Mouse (Mus musculus) small intestine, adult 2 months (tissue): ENCODE measurements around the gene Glis3. TPM values are rescaled to one million over a fixed set of nuclear protein-coding genes. Genes with fewer than 3 reads are reported as not detected.

ENCODE experiments used
- H3K27ac ChIP-seq: fragments of 200-500 bp; 2 replicates; pipeline ENCODE4 v1.5.1; 2012; ENCODE audit warnings: low read depth, low read length, control low read depth, inconsistent platforms; ENCODE audit not compliant: insufficient read depth
- H3K27me3 ChIP-seq: fragments of 200-500 bp; 2 replicates; pipeline ENCODE4 v1.6.1; 2012; ENCODE audit warnings: mild to moderate bottlenecking, moderate library complexity, low read length, inconsistent platforms; ENCODE audit not compliant: control insufficient read depth, insufficient read depth
- H3K36me3 ChIP-seq: fragments of 200-500 bp; 2 replicates; pipeline ENCODE4 v1.6.1; 2012; ENCODE audit warnings: mild to moderate bottlenecking, low read length, control low read depth, inconsistent platforms; ENCODE audit not compliant: control insufficient read depth, insufficient read depth
- H3K4me1 ChIP-seq: fragments of 200-500 bp; 2 replicates; pipeline ENCODE4 v1.6.1; 2012; ENCODE audit warnings: low read length, inconsistent platforms, mixed read lengths; ENCODE audit not compliant: control insufficient read depth, insufficient read depth, insufficient read length
- H3K4me3 ChIP-seq: fragments of 200-500 bp; 2 replicates; pipeline ENCODE4 v1.5.1; 2012; ENCODE audit warnings: low read depth, mild to moderate bottlenecking, control low read depth, inconsistent platforms, low read length, moderate library complexity
- CTCF ChIP-seq: fragments of 200-500 bp; IDR thresholded peaks from 2 replicates; pipeline ENCODE4 v1.5.1; 2012; ENCODE audit warnings: low read depth, mild to moderate bottlenecking, control low read depth, inconsistent platforms, low read length, moderate library complexity, mixed read lengths; ENCODE audit not compliant: insufficient replicate concordance, insufficient read length; ENCODE audit errors: extremely low read depth
- POLR2A ChIP-seq: fragments of 200-500 bp; IDR thresholded peaks from 2 replicates; pipeline ENCODE4 v1.6.1; 2012; ENCODE audit warnings: low read depth, mild to moderate bottlenecking, control low read depth, inconsistent platforms, low read length, moderate library complexity
- WGBS: fragments of 180-500 bp; shearing (Covaris S2); methylation state at CpG from one replicate; pipeline ENCODE4 v1.1.7; 2018; 5-methylcytosine and 5-hydroxymethylcytosine counted together
- polyA plus RNA-seq: library from polyadenylated mRNA; depleted of rRNA; stranded (reverse); fragments of >200 nt; gene quantifications from 2 replicates; pipeline ENCODE4 v1.2.3, GENCODE M21; 2012

Glis3 gene
- polyA plus RNA-seq, 1 experiment = 1.6 TPM

DNA sequence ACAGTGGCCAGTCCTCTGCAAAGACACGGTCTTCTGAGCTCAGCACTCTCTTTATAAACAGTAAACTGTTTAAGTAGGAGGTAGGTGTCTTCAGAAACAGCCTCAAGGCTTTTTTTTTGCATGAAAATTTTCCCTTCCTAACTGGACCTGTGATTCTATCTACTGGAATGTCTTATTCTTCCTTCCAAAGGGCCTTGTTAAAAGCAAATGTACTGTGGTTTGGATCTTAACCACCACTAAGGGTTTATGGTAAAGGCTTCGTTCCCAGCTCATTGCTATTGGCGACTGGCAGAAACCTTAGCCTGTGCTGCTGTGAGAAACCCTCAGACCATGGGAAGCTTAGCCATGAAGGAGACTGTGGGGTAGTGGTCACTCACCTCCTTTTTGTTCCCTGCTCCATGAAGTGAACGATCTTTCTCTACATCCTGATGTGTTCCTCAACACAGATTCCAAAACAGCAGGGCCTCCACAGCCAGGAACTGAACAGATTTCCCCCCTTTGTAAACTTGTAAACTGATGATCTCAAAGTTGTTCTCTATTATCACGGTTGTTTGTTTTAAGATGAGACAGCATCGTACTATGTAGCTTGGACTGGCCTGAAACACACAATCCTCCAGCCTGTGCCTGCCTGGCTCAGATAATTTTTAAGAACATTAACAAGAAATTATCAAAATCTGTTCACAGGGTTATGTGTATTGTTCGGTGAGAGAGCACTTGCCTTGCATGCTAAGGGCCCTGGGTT, 88.0 kb downstream of the Glis3 start:
- no peak for TF ChIP-seq POLR2A
- Histone ChIP-seq H3K27ac (no peak overlapping the region), H3K4me1 (no peaks in the 10 kb centered on the region), H3K27me3 (no peaks in the 10 kb centered on the region), H3K36me3 (no peaks in the 10 kb centered on the region), H3K4me3 (no peak overlapping the region)
- WGBS = 79% methylated on average over 7 of the region's 7 CpGs

GRCm38 (mm10) chr19:28580499-28580898, 99.4 kb downstream of the Glis3 start:
- Histone ChIP-seq H3K4me1 (no peaks in the 10 kb centered on the region), H3K36me3 (no peaks in the 10 kb centered on the region), H3K27me3 (no peaks in the 10 kb centered on the region), H3K27ac (no peak overlapping the region), H3K4me3 (no peak overlapping the region)
- 78% methylated on average over 8 of the region's 8 CpGs for WGBS
- TF ChIP-seq CTCF (no peak), POLR2A (no peak)

GRCm38 (mm10) chr19:28579724-28580375, 100.0 kb downstream of the Glis3 start:
- Histone ChIP-seq H3K36me3 (no peaks in the 10 kb centered on the region), H3K4me1 (no peaks in the 10 kb centered on the region), H3K4me3 (no peak overlapping the region), H3K27ac (0 out of 2 replicates have a peak overlapping the region, but pooled peaks have one; percentile 8), H3K27me3 (no peaks in the 10 kb centered on the region)
- TF ChIP-seq POLR2A (no peak), CTCF (no peak)
- 69% methylated on average over 14 of the region's 14 CpGs for WGBS

DNA sequence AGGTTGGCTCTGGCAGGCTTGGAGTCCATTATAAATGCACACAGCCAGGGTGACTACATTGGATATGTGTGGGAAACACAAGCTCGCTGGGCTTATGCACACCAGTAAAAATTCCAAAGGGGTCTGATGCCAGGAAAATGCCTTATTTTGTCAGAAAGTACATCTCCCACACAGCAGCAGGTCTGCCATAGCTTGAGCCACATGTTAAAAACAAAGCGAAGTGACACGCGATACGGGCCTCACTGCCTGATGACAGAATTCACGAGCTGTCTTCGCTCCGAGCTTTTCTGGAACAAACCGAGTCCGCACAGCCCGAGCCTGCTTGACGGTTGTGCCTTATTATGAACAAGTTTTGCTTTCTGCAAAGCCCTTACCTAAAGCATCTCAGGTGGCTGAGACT, 102.9 kb downstream of the Glis3 start:
- no peaks in the 10 kb centered on the region for H3K4me1 ChIP-seq
- WGBS = 93% methylated on average over 12 of the region's 12 CpGs
- no peaks in the 10 kb centered on the region for H3K36me3 ChIP-seq
- no peaks in the 10 kb centered on the region for H3K27me3 ChIP-seq
- TF ChIP-seq POLR2A = no peak
- no peak for TF ChIP-seq CTCF
- no peak overlapping the region for H3K4me3 ChIP-seq
- H3K27ac ChIP-seq = no peak overlapping the region

- TF ChIP-seq POLR2A (no peak), CTCF (no peak)
- no peaks in the 10 kb centered on the region for H3K4me1 ChIP-seq
- 75% methylated on average over 6 of the region's 6 CpGs for WGBS
- H3K36me3 ChIP-seq = no peaks in the 10 kb centered on the region
- no peak overlapping the region for H3K27ac ChIP-seq
- H3K4me3 ChIP-seq = no peak overlapping the region
- no peaks in the 10 kb centered on the region for H3K27me3 ChIP-seq
Measured at GRCm38 (mm10) chr19:28576619-28577018, 103.3 kb downstream of the Glis3 start.

DNA sequence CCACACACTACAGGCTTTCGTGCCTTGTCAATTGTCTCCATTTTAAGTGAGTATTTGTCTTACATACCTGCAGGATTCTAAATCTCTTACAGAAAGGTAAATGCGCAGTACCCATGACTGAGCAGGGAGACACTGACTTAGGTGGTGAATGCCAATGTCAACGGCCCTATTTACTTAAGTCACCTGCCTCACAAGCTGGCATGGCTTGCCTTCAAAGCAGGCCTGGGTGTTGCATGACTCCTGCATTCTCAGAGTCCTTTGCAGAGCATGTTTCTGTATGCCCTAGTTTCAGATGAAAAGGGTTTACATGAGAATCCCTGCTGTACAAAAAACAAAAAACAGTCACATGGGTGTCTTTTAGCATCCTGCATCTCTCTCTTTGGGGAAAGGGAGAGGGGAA, 106.2 kb downstream of the Glis3 start:
- TF ChIP-seq POLR2A (no peak), CTCF (no peak)
- H3K4me3 ChIP-seq = no peak overlapping the region
- H3K27ac ChIP-seq = no peak overlapping the region
- 81% methylated on average over 3 of the region's 3 CpGs for WGBS
- H3K27me3 ChIP-seq = no peaks in the 10 kb centered on the region
- H3K36me3 ChIP-seq = no peaks in the 10 kb centered on the region
- H3K4me1 ChIP-seq = no peaks in the 10 kb centered on the region

DNA sequence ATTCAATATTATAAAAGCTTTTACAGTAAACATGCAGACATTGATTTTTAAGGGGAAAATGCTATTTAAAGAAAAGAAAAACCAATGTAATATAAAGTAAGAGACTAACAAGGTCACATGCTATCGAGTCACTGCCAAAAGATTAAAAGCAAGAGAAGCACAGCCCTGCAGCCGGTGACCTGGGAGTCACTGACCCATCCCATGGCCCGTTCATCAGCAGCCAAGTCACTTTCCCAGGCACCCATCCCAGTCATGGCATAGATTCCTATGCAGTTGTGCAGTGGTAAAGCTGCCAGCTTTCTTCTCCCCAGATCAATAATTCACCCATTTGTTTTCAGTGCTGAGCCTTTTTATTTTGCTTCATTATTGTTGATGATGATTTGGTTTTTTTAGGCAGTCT, 110.0 kb downstream of the Glis3 start:
- Histone ChIP-seq H3K36me3 (no peaks in the 10 kb centered on the region), H3K27me3 (no peaks in the 10 kb centered on the region), H3K4me1 (no peaks in the 10 kb centered on the region), H3K27ac (no peak overlapping the region), H3K4me3 (no peak overlapping the region)
- 71% methylated on average over 3 of the region's 3 CpGs for WGBS
- TF ChIP-seq POLR2A = no peak
- no peak for TF ChIP-seq CTCF

- Histone ChIP-seq H3K27ac (no peak overlapping the region), H3K4me1 (no peaks in the 10 kb centered on the region), H3K36me3 (no peaks in the 10 kb centered on the region), H3K27me3 (no peaks in the 10 kb centered on the region), H3K4me3 (no peak overlapping the region)
- no peak for TF ChIP-seq CTCF
- no peak for TF ChIP-seq POLR2A
- 76% methylated on average over 1 of the region's 1 CpGs for WGBS
Measured at GRCm38 (mm10) chr19:28567100-28567499, 112.8 kb downstream of the Glis3 start.
